ENCODE assay signal across 8 mouse cellular contexts in genomic region chr9:69502504-69502903, GRCm38 (mm10). TPM values are rescaled to one million over a fixed set of nuclear protein-coding genes. Genes with fewer than 3 reads are reported as not detected.
DNase-seq lines count a peak whose midpoint lies in the region; ATAC-seq and TF ChIP-seq lines count a peak whose summit lies in the region.

No protein-coding gene starts in this region.

- 33% methylated on average over 6 of the region's 6 CpGs for WGBS in cerebellum, adult 2 months
- WGBS in midbrain, embryonic 16.5 days = 29% methylated on average over 6 of the region's 6 CpGs

- H3K9ac ChIP-seq in midbrain, embryonic 16.5 days (ENCODE audit: low read depth, low read length) = no peak overlapping the region

- no peaks in the 10 kb centered on the region for H3K36me3 ChIP-seq in midbrain, embryonic 16.5 days (ENCODE audit: control insufficient read depth, insufficient read depth, low read length)

- ATAC-seq in midbrain, embryonic 16.5 days = peak; percentile 51; the same call in 1 of the 2 replicates

- no peaks in the 10 kb centered on the region for H3K27me3 ChIP-seq in cerebellum, adult 2 months (ENCODE audit: control insufficient read depth, insufficient read depth, low read length)
- no peaks in the 10 kb centered on the region; the same call in 1 of the 2 replicates for H3K27me3 ChIP-seq in midbrain, embryonic 16.5 days (ENCODE audit: control insufficient read depth, insufficient read depth, low read depth, low read length)

- H3K4me3 ChIP-seq in cerebellum, adult 2 months (replicated peaks; ENCODE audit: insufficient read depth, low read depth, low read length) = no peak overlapping the region
- no peak overlapping the region for H3K4me3 ChIP-seq in midbrain, embryonic 16.5 days (ENCODE audit: low read depth, low read length)

- TF ChIP-seq POLR2A in cerebellum, adult 2 months (IDR thresholded peaks at IDR 0.05; ENCODE audit: borderline replicate concordance, insufficient read depth, low read length) = no peak

- TF ChIP-seq CTCF in cerebellum, adult 2 months (IDR thresholded peaks at IDR 0.05; ENCODE audit: borderline replicate concordance, insufficient read depth, low read depth, low read length) = peak; percentile 61; the same call in 1 of the 2 replicates

- no peaks in the 10 kb centered on the region for H3K4me1 ChIP-seq in cerebellum, adult 2 months (ENCODE audit: control insufficient read depth, insufficient read depth, low read length)
- peaks cover 8% of the 10 kb centered on the region for H3K4me1 ChIP-seq in midbrain, embryonic 16.5 days (ENCODE audit: control insufficient read depth, insufficient read depth, low read length)

- H3K9me3 ChIP-seq in midbrain, embryonic 16.5 days (replicated peaks; ENCODE audit: control insufficient read depth, low read length, poor library complexity, severe bottlenecking) = no peaks in the 10 kb centered on the region

- no peak overlapping the region for H3K4me2 ChIP-seq in midbrain, embryonic 16.5 days (ENCODE audit: low read length)

- no peak overlapping the region for H3K27ac ChIP-seq in cerebellum, adult 2 months (ENCODE audit: insufficient read depth, low read length)
- no peak overlapping the region for H3K27ac ChIP-seq in midbrain, embryonic 16.5 days (ENCODE audit: low read length)

- DNase-seq in heart, adult 18-20 months = peak; percentile 40 to 86
- DNase-seq in heart, adult 11 months = no peak
- peak; percentile 30 for DNase-seq in MEL-GATA-1-ER (ENCODE audit: extremely low read depth, low read depth)
- DNase-seq in cerebellum, adult 2 months = peak; percentile 22 to 54
- DNase-seq in gastrocnemius, adult 8-10 months (ENCODE audit: low spot score in 2 of 2) = peak; percentile 22 to 38
- peak; percentile 46 for DNase-seq in left cerebral cortex, adult 11 months (ENCODE audit: low spot score)
- DNase-seq in testis, postnatal 14 days (ENCODE audit: low spot score) = peak; percentile 52

RNA-seq across cellular contexts. Expression of gene Anxa2, which starts 49.1 kb away (rescaled TPM):
- 10 to 100 TPM; 74.1 to 74.4 TPM for total RNA-seq in heart, adult 18-20 months (2021)
- 27.8 and 29.1 TPM in 2 replicates for polyA plus RNA-seq in cerebellum, adult 2 months (2012; rRNA removed)
- total RNA-seq in gastrocnemius, adult 8-10 months (2022) = 10 to 100 TPM; 17.3 to 34.2 (median 28.0) TPM
- polyA plus RNA-seq in midbrain, embryonic 16.5 days (2015; fragmentation: Nextera tagmentation; extraction: Ambion mirVana) = 95.3 and 96.4 TPM in 2 replicates
